Mouse (Mus musculus) small intestine, adult 2 months (tissue): Measurements from ENCODE around the gene Nrn1. TPM values are rescaled to one million over a fixed set of nuclear protein-coding genes. Genes with fewer than 3 reads are reported as not detected.

Source experiments
- H3K27ac ChIP-seq: fragments of 200-500 bp; 2 replicates; pipeline ENCODE4 v1.5.1; 2012; ENCODE audit warnings: low read depth, low read length, control low read depth, inconsistent platforms; ENCODE audit not compliant: insufficient read depth
- H3K27me3 ChIP-seq: fragments of 200-500 bp; 2 replicates; pipeline ENCODE4 v1.6.1; 2012; ENCODE audit warnings: mild to moderate bottlenecking, moderate library complexity, low read length, inconsistent platforms; ENCODE audit not compliant: control insufficient read depth, insufficient read depth
- H3K36me3 ChIP-seq: fragments of 200-500 bp; 2 replicates; pipeline ENCODE4 v1.6.1; 2012; ENCODE audit warnings: mild to moderate bottlenecking, low read length, control low read depth, inconsistent platforms; ENCODE audit not compliant: control insufficient read depth, insufficient read depth
- H3K4me1 ChIP-seq: fragments of 200-500 bp; 2 replicates; pipeline ENCODE4 v1.6.1; 2012; ENCODE audit warnings: low read length, inconsistent platforms, mixed read lengths; ENCODE audit not compliant: control insufficient read depth, insufficient read depth, insufficient read length
- H3K4me3 ChIP-seq: fragments of 200-500 bp; 2 replicates; pipeline ENCODE4 v1.5.1; 2012; ENCODE audit warnings: low read depth, mild to moderate bottlenecking, control low read depth, inconsistent platforms, low read length, moderate library complexity
- CTCF ChIP-seq: fragments of 200-500 bp; IDR thresholded peaks from 2 replicates; pipeline ENCODE4 v1.5.1; 2012; ENCODE audit warnings: low read depth, mild to moderate bottlenecking, control low read depth, inconsistent platforms, low read length, moderate library complexity, mixed read lengths; ENCODE audit not compliant: insufficient replicate concordance, insufficient read length; ENCODE audit errors: extremely low read depth
- POLR2A ChIP-seq: fragments of 200-500 bp; IDR thresholded peaks from 2 replicates; pipeline ENCODE4 v1.6.1; 2012; ENCODE audit warnings: low read depth, mild to moderate bottlenecking, control low read depth, inconsistent platforms, low read length, moderate library complexity
- WGBS: fragments of 180-500 bp; shearing (Covaris S2); methylation state at CpG from one replicate; pipeline ENCODE4 v1.1.7; 2018; 5-methylcytosine and 5-hydroxymethylcytosine counted together
- polyA plus RNA-seq: library from polyadenylated mRNA; depleted of rRNA; stranded (reverse); fragments of >200 nt; gene quantifications from 2 replicates; pipeline ENCODE4 v1.2.3, GENCODE M21; 2012

Gene Nrn1
- polyA plus RNA-seq, 1 experiment = 1.4 TPM

- H3K4me3 ChIP-seq = no peak overlapping the region
- 78% methylated on average over 2 of the region's 2 CpGs for WGBS
- no peaks in the 10 kb centered on the region for H3K36me3 ChIP-seq
- H3K27ac ChIP-seq = no peak overlapping the region
- TF ChIP-seq CTCF (no peak), POLR2A (no peak)
- H3K27me3 ChIP-seq = no peaks in the 10 kb centered on the region; the same call in 1 of the 2 replicates
- H3K4me1 ChIP-seq = no peaks in the 10 kb centered on the region
Measured at GRCm38 (mm10) chr13:36714101-36714500, 20.8 kb downstream of the Nrn1 start.

- TF ChIP-seq CTCF (no peak), POLR2A (no peak)
- Histone ChIP-seq H3K4me3 (no peak overlapping the region), H3K36me3 (no peaks in the 10 kb centered on the region), H3K27me3 (no peaks in the 10 kb centered on the region), H3K27ac (no peak overlapping the region), H3K4me1 (no peaks in the 10 kb centered on the region)
- WGBS = 73% methylated on average over 3 of the region's 3 CpGs
Measured at GRCm38 (mm10) chr13:36707088-36707690, 27.7 kb downstream of the Nrn1 start.

- TF ChIP-seq CTCF (no peak), POLR2A (no peak)
- WGBS = 71% methylated on average over 8 of the region's 8 CpGs
- H3K27me3 ChIP-seq = no peaks in the 10 kb centered on the region
- no peak overlapping the region for H3K4me3 ChIP-seq
- H3K27ac ChIP-seq = no peak overlapping the region
- H3K4me1 ChIP-seq = no peaks in the 10 kb centered on the region
- H3K36me3 ChIP-seq = no peaks in the 10 kb centered on the region
Measured at GRCm38 (mm10) chr13:36696351-36696771, 38.6 kb downstream of the Nrn1 start.

GRCm38 (mm10) chr13:36695516-36696201 lies 39.3 kb downstream of the Nrn1 start:
- no peaks in the 10 kb centered on the region for H3K4me1 ChIP-seq
- no peaks in the 10 kb centered on the region for H3K27me3 ChIP-seq
- no peak for TF ChIP-seq CTCF
- no peak for TF ChIP-seq POLR2A
- no peak overlapping the region for H3K4me3 ChIP-seq
- 45% methylated on average over 7 of the region's 7 CpGs for WGBS
- no peaks in the 10 kb centered on the region for H3K36me3 ChIP-seq
- H3K27ac ChIP-seq = no peak overlapping the region

- H3K4me3 ChIP-seq = no peak overlapping the region
- no peak for TF ChIP-seq POLR2A
- no peak for TF ChIP-seq CTCF
- no peaks in the 10 kb centered on the region for H3K36me3 ChIP-seq
- no peak overlapping the region for H3K27ac ChIP-seq
- H3K4me1 ChIP-seq = no peaks in the 10 kb centered on the region
- WGBS = 69% methylated on average over 4 of the region's 4 CpGs
- no peaks in the 10 kb centered on the region for H3K27me3 ChIP-seq
Measured at GRCm38 (mm10) chr13:36683581-36683980, 51.4 kb downstream of the Nrn1 start.

- Histone ChIP-seq H3K27ac (no peak overlapping the region), H3K27me3 (no peaks in the 10 kb centered on the region), H3K4me1 (no peaks in the 10 kb centered on the region), H3K36me3 (no peaks in the 10 kb centered on the region), H3K4me3 (no peak overlapping the region)
- TF ChIP-seq CTCF = no peak
- no peak for TF ChIP-seq POLR2A
- 85% methylated on average over 8 of the region's 8 CpGs for WGBS
Measured at GRCm38 (mm10) chr13:36680690-36681355, 54.1 kb downstream of the Nrn1 start.

GRCm38 (mm10) chr13:36679345-36679744 lies 55.6 kb downstream of the Nrn1 start:
- no peak overlapping the region for H3K4me3 ChIP-seq
- H3K36me3 ChIP-seq = no peaks in the 10 kb centered on the region
- WGBS = 69% methylated on average over 1 of the region's 1 CpGs
- no peaks in the 10 kb centered on the region for H3K4me1 ChIP-seq
- no peak for TF ChIP-seq CTCF
- no peak for TF ChIP-seq POLR2A
- no peak overlapping the region for H3K27ac ChIP-seq
- no peaks in the 10 kb centered on the region for H3K27me3 ChIP-seq
